Mouse (Mus musculus) spleen, postnatal 4 days (tissue): ENCODE data around the gene 1110065P20Rik.

Experiments
- DNase-seq, 2 experiments: peaks; one replicate each; pipeline ENCODE4 v3.0.0; 2022; ENCODE audit warnings: low spot score in 2 of 2

1110065P20Rik gene

GRCm38 (mm10) chr4:124850933-124851658 lies at the start of gene 1110065P20Rik:
1110065P20Rik (minus strand) TSS chr4:124851196.
- peak; percentile 69 to 84 for DNase-seq

DNA sequence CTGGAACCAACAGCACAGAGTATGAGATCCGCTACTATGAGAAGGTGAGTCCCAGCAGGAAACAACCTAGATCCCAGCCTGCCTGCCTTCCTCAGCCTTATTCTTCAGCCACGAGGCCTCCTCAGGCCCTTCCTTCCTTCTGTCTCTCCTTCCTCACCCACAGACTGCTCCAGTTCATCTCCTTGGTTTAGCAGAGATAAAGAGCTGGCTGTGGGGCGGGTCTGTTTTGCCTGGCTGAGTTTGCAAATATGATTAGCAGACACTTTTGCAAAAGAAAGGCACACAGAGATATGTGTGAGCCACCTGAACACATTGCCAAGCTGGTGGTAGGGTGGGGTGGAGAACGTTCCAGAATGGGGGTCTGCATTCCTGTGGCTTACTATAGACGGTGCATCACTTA lies 48.9 kb upstream of the 1110065P20Rik start:
- no peak for DNase-seq

DNA sequence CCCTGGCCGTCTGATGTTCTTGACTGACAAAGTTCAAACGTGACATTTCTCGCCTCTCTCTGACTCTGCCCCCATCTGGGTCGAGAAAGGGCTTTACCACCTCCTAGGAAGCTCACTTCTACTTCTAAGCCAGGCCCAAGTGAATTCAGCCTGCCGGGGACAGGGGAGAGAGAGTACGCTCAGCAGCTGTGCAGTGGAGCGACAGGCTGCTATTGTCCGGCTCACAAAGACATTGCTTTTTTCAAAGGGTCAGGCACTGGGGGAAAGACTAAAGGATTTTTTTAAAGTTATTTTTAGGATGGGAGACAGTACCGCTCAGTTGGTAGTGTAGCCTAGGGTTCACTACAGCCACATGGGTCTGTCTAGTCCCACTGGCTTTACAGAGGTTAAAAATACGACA lies 47.4 kb upstream of the 1110065P20Rik start:
- no peak for DNase-seq

DNA sequence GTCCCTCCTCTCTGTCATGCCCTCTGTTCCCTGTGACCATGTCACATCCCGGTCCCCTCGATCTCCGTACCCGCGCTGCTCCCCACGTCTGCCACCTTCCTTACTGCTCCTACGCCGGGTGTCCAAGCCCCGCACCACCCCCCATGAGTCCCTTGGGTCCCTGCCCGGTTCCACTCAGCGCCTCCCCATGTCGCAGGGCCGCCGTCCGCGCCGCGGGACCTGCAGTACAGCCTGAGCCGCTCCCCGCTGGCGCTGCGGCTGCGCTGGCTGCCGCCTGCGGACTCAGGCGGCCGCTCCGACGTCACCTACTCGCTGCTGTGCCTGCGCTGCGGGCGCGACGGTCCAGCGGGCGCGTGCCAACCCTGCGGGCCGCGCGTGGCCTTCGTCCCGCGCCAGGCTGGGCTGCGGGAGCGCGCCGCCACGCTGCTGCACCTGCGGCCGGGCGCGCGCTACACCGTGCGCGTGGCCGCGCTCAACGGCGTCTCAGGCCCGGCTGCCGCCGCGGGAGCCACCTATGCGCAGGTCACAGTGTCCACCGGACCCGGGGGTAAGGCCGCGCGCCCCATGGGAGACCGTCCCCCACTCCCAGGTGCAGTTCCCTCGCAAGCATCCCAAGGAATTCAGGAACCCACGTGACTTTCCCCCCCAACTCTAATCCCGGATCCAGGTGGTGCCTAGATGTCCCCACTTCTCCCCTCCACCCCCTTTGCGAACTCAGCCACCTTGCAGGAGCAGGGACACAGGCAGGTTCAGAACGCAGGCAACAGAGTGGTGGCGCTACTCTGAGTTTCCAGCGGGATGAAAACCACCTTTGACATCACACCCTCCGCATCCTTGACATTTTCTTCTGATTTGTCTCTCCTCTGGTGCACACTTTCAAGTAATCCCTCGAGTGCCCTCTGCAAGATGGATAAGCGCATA lies 43.8 kb upstream of the 1110065P20Rik start:
- no peak for DNase-seq

GRCm38 (mm10) chr4:124893769-124894168 lies 42.8 kb upstream of the 1110065P20Rik start:
- DNase-seq = no peak

- no peak for DNase-seq
Observed at GRCm38 (mm10) chr4:124890831-124891230, 39.8 kb upstream of the 1110065P20Rik start.

- no peak for DNase-seq
Observed at GRCm38 (mm10) chr4:124889935-124890334, 38.9 kb upstream of the 1110065P20Rik start.

DNA sequence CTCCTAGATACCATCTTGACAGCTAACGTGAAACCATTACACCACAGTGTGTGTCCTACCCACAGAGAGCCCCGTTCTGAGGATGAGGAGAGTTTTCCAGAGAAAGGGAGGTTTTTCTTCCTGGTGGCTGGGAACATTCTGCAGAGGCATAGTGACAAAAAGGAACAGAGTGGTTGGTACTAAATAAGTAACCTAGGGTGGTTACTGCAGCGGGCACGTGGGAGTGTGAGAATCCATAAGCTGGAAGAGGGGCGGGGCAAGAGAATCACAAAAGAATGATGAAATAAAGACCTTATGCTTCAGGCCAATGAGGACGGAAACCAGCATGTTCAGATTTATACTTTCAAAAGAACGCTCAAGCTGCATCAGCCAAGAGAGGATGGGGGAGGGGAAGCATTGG lies 37.7 kb upstream of the 1110065P20Rik start:
- no peak for DNase-seq

DNA sequence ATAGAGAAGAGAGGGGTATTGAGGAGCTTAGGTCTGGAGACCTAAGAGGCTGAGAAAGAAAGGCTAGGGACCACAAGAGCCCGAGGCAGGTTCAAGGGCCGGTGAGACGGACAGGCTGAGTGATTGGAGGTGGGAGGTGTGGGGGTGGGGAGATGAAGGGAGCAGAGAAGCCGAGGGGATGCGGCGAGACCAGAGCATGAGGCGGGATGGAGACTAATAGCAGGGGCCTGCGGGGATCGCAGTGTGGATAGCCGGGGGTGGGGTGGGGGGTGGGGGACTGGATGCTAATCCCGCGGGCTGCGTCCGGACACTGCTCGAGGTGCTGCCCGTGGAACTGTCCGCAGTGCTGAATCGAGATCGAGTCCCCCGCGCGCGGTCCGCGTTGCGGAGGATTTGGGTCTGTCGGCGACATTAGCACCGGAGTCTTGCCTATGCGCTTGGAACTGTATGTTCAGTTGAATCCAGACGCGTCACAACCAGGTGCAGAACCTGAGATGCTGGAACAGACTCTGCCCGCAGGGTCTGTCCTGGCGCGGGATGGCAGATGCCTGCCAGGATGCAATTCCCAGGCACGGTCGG lies 31.2 kb upstream of the 1110065P20Rik start:
- no peak for DNase-seq

GRCm38 (mm10) chr4:124881341-124881908 lies 30.4 kb upstream of the 1110065P20Rik start:
- DNase-seq = no peak

DNA sequence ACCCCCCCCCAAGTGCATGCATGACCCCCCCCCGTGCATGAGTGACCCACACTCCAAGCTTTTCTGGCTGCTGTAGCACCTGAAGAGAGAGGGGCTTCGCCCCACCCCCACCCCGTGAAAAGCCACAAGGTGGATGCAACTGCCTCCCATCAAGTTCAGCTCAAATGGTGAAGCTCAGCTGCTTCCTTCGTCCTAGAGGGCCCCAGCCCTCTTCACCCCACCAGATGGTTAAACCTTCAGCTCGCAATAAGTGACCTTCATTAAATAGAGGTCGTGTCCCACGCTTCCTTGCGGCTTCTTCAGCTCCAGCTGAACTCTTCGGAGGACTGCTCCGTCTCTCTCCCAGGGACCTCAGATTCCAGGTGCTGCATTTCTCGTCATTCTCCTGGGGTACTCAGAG lies 29.6 kb upstream of the 1110065P20Rik start, which contains the start of gene Epha10:
Gene Epha10 (plus strand): TSS at position 301 of the 400 bp plus-strand sequence.
- DNase-seq = no peak

GRCm38 (mm10) chr4:124872719-124873118 lies 21.7 kb upstream of the 1110065P20Rik start:
- DNase-seq = no peak

DNA sequence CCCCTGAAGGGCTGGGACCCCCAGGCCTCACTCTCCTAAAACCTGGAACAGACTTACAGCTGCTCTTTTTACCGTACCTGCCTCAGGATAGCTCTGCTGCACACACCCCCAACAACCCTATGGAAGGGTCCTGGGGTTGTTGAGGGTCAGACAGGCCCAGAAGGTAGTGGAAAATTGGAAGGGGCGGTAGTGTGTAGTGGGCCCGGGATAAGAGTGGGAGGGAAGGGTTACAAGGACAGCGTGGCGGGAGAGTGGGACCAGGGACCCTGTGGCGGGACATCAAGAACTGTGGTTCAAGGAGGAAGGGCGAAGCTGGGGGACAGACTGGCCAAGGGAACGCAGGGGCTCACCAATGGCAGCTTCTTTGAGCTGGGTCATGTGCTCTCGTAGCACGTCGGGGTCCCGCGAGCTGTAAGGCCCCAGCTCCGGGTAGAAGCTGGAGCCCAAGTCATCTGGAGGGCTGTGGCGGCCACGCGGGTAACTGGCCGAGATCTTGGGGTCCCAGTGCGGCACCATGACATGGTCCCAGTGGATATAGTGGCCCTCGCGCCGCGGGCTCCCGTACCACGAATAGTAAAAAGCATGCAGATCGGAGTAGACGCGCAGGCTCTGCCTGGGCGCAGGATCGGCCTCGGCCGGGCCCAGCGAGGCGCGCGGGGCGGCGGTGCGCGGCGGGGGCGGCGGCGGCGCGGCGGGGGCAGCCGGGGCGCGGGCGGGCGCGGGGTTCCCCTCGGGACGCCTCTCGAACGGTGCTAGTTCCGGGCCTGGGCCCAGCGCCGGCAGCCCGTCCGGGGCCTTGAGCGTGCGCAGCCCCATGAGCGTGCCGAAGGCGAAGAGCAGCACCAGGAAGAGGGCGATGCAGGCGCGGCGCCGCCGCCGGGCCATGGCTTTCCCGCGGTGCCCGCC lies 10.5 kb upstream of the 1110065P20Rik start, which contains the start of gene Maneal:
Gene Maneal (minus strand): TSS at position 889 of the 906 bp plus-strand sequence.
- DNase-seq = no peak

- peak; percentile 47 to 83 for DNase-seq
Observed at GRCm38 (mm10) chr4:124860446-124860845, 9.4 kb upstream of the 1110065P20Rik start.

GRCm38 (mm10) chr4:124858370-124858769 lies 7.4 kb upstream of the 1110065P20Rik start:
- no peak for DNase-seq

GRCm38 (mm10) chr4:124856294-124856693 lies 5.3 kb upstream of the 1110065P20Rik start:
- no peak for DNase-seq

GRCm38 (mm10) chr4:124850261-124850913 lies 609 bp downstream of the 1110065P20Rik start, which contains the start of gene Yrdc:
Yrdc (plus strand) TSS chr4:124850679.
- DNase-seq = peak; percentile 91 to 96

DNA sequence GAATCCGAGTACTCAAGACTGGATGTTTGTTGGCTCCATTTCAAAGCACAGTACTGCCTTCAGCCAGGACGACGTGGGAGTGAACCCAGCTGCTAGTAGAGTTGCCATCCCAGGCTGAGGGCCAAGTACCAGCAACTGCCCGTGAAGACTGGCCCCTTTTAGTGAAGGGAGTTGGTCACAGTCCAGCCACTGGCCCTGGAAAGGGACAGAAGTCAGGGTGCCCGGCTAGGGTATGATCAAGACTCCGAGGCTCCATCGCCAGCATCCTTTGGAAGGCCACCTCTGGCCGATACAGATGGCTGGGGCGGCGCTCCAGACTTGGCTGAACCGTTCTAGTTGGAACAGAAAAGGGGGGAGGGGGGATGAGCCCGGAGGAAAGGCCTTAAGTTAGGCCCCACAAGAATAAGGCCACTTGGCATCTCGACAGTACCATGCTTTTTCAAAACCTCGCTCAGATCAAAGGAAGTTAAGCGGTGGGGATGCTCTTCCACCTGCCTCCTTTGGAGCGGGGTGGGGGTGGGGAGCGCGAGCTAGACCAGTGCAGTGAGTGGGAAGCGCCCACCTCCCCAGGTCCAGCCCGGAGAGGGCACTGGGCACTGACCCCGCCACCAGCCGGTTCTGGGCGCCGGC lies 1.2 kb downstream of the 1110065P20Rik start:
- peak; percentile 26 to 71 for DNase-seq

- DNase-seq = peak; percentile 86 to 95
Observed at GRCm38 (mm10) chr4:124847573-124847972, 3.4 kb downstream of the 1110065P20Rik start.

DNA sequence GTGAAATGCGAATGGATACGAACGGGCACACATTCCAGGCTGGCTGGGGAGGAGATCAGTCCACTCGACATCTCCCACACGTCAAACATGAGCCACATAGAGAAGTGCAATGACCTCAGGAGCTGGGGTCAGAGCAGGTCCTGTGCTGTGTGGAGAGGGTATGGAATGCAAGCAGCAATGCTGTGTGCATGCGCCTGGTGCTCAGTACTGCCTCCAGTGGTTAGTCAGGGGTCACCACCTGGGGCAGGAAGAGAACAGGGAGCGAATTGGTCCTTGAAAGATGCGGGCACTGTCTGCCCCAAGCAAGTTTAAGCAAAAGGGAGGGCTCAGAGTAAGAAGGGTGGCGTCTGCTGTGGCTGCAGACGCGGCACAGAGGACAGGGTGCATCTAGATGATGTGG lies 7.5 kb downstream of the 1110065P20Rik start:
- DNase-seq = peak; percentile 52 to 76
